Mouse (Mus musculus): ENCODE data around the gene Cstf3. TPM values are rescaled to one million over a fixed set of nuclear protein-coding genes. Genes with fewer than 3 reads are reported as not detected.

Gene Cstf3
- total and polyA plus RNA-seq, 3 experiments: 11.6 to 126 (median 35.7) TPM

Other genes with a start within 250 kb of the Cstf3 start
- gene D430041D05Rik, start 179.5 kb upstream of the Cstf3 start, total RNA-seq (2012; rRNA removed): 0.46 and 0.69 TPM in 2 replicates
- gene D430041D05Rik, start 179.5 kb upstream of the Cstf3 start, polyA plus RNA-seq (2012; ENCODE audit: insufficient read depth in 1 of 2, insufficient read length in 2 of 2, low read depth in 1 of 2, low replicate concordance in 2 of 2, missing spikeins in 1 of 2): 1 to 10 TPM in 1 of 2 experiments, not detected in 1; 1.1 TPM
- gene Hipk3, start 96.1 kb upstream of the Cstf3 start, total RNA-seq (2012; rRNA removed): 11.9 and 12.1 TPM in 2 replicates
- gene Hipk3, start 96.1 kb upstream of the Cstf3 start, polyA plus RNA-seq (2012; ENCODE audit: insufficient read depth in 1 of 2, insufficient read length in 2 of 2, low read depth in 1 of 2, low replicate concordance in 2 of 2, missing spikeins in 1 of 2): 10 to 100 TPM; 17.0 to 19.4 TPM
- 26.7 and 28.6 TPM in 2 replicates for gene Tcp11l1, start 121.6 kb downstream of the Cstf3 start, total RNA-seq (2012; rRNA removed)
- gene Tcp11l1, start 121.6 kb downstream of the Cstf3 start, polyA plus RNA-seq (2012; ENCODE audit: insufficient read depth in 1 of 2, insufficient read length in 2 of 2, low read depth in 1 of 2, low replicate concordance in 2 of 2, missing spikeins in 1 of 2): 10 to 100 TPM in 1 of 2 experiments, not detected in 1; 22.1 TPM
- not detected in 2 replicates for gene Pin1rt1, start 125.9 kb downstream of the Cstf3 start, total RNA-seq (2012; rRNA removed)
- under 1 TPM in 1 of 2 experiments, not detected in 1; 0.07 TPM for gene Pin1rt1, start 125.9 kb downstream of the Cstf3 start, polyA plus RNA-seq (2012; ENCODE audit: insufficient read depth in 1 of 2, insufficient read length in 2 of 2, low read depth in 1 of 2, low replicate concordance in 2 of 2, missing spikeins in 1 of 2)
- gene Depdc7, start 152.4 kb downstream of the Cstf3 start, total RNA-seq (2012; rRNA removed): 7.1 and 8.0 TPM in 2 replicates
- 1 to 10 TPM in 1 of 2 experiments, not detected in 1; 8.6 TPM for gene Depdc7, start 152.4 kb downstream of the Cstf3 start, polyA plus RNA-seq (2012; ENCODE audit: insufficient read depth in 1 of 2, insufficient read length in 2 of 2, low read depth in 1 of 2, low replicate concordance in 2 of 2, missing spikeins in 1 of 2)
- 3.9 and 5.2 TPM in 2 replicates for gene Qser1, start 226.2 kb downstream of the Cstf3 start, total RNA-seq (2012; rRNA removed)
- gene Qser1, start 226.2 kb downstream of the Cstf3 start, polyA plus RNA-seq (2012; ENCODE audit: insufficient read depth in 1 of 2, insufficient read length in 2 of 2, low read depth in 1 of 2, low replicate concordance in 2 of 2, missing spikeins in 1 of 2): 10 to 100 TPM in 1 of 2 experiments, not detected in 1; 14.5 TPM

All from MEL (cell line).